Mouse (Mus musculus): ENCODE results near the gene Slc1a2. TPM values are rescaled to one million over a fixed set of nuclear protein-coding genes. Genes with fewer than 3 reads are reported as not detected.

The Slc1a2 gene
- total RNA-seq, 2 experiments from 2014 or later, result 0.31 to 0.40 TPM

DNA sequence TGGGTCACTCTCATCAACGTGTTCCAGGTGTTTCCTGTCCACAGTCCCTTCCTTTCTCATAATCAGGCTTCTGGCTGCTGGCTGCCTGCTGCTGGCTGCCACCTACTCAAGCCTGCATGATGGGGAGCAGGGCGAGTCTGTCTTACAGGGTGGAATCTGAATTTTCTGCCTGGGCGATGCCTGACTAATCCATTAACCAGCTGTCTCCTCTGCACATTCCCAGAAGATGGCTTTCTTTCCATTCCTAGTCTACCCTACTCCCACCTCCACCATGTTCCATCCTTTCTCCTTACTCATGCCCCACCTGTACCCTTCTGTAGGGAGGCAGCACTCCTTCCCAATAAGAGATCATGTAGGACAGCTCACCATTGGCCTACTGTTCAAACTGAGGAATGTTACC, 45.1 kb downstream of the Slc1a2 start:
- no peak for DNase-seq

DNA sequence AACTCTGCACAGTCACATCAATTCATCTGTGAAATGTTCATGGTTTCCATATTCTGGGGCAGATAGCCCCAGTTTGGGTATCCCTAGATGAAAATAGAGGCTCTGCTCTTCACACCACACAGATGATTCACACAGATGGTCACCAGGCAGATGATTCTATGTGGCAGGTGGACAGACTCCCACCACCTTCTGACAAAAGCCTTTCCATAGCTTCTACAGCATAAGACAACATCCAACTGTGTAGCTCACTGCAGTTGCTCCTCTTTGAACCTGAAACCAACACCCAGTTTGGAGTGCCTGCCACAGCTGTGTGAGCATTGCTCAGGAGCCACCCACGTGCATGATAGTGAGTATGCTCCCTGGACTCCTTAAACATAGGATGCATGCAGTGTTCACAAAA, 46.3 kb downstream of the Slc1a2 start:
- intact Hi-C loops (cut with DNase I; ENCODE audit: low total_unique reads), result no loop called here
- no peak for DNase-seq

More for the DNA sequence above, 45.1 kb downstream of the Slc1a2 start:
- intact Hi-C loops (cut with DNase I; ENCODE audit: low total_unique reads), result no loop called here

DNA sequence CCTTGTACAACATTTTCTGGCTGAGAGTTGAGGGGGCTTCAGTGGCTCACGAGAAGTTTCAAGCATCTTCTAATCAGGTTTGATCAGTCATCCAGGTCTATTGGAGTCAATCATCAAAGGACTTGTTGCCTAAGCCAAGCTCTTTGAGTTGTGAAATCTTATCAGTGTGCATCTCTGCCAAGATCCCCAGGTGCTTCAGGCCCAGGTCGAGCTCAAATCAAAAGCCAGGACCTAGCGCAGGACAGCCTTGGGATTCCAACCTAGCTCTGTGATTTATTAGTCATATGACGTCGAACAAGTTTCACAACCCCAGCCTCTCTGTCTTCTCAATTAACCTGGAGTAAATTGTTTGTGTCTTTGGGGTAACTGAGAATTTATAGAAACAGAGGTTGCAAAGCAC, 53.1 kb downstream of the Slc1a2 start:
- DNase-seq, result no peak
- intact Hi-C loops (cut with DNase I; ENCODE audit: low total_unique reads), result no loop called here

- intact Hi-C loops (cut with DNase I; ENCODE audit: low total_unique reads), result no loop called here
- DNase-seq, result no peak
Observed at GRCm38 (mm10) chr2:102712049-102712448, 53.6 kb downstream of the Slc1a2 start.

GRCm38 (mm10) chr2:102712678-102713628, 54.5 kb downstream of the Slc1a2 start:
- intact Hi-C loops (cut with DNase I; ENCODE audit: low total_unique reads), result no loop called here
- DNase-seq, result no peak

DNA sequence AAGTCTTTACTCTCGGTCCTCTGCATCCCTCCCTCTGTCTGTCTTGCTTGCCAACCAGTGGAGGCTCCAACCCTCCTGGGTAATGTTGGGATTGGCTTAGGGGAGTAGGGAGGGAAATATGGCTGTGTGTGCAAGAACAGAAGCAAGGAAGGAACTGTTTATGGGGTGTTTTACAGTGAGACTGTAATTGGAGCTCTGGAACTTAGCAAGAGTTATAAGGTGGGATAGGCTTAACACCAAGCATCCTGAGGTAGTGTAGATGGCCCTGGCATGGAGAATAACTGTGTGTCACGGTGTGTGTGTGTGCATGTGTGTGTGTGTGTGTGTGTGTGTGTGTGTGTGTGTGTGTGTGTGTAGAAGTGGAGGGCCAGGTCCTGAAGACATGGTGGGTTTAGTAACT, 55.9 kb downstream of the Slc1a2 start:
- intact Hi-C loops (cut with DNase I; ENCODE audit: low total_unique reads), result no loop called here
- no peak for DNase-seq

DNA sequence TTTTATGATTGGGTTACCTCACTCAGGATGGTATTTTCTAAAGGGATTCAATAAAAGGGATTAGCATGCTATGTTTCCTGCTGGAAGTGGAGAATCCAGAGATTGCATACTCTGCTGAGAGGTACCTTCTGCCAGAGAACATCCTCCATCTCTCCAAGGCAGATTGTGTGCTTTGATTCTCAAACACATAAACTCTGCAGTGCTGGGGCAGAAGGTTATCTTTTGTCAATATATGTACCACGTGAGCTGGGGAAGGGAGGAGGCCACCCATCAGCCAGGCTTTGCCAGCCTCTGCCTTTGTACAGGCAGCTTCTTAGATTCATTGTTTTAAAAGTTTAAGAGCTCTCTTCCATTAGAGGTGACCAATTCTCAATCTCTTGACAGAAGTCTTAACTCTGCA, 57.3 kb downstream of the Slc1a2 start:
- intact Hi-C loops (cut with DNase I; ENCODE audit: low total_unique reads), result no loop called here
- DNase-seq, result no peak

DNA sequence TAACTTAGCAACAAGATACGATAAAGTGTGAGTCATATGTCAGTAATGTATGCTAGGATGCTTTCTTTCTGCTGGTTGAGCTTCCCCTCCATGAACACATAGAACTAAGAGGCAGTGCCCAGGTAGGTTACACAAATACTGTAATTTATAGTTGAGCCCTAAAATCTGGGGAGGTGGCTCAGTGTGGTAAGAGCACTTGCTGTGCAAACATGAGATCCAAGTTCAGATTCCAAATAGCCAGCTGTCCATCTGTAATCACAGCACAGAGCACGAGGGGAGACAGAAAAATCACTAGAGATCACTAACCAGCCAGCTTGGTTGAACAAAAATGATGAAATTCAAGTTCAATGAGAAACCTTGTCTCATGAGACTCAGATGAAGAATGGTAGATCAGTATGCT, 63.4 kb downstream of the Slc1a2 start:
- intact Hi-C loops (cut with DNase I; ENCODE audit: low total_unique reads), result no loop called here
- no peak for DNase-seq

- no peak for DNase-seq
- intact Hi-C loops (cut with DNase I; ENCODE audit: low total_unique reads), result no loop called here
Observed at GRCm38 (mm10) chr2:102725054-102725453, 66.6 kb downstream of the Slc1a2 start.

GRCm38 (mm10) chr2:102730386-102730785, 71.9 kb downstream of the Slc1a2 start:
- intact Hi-C loops (cut with DNase I; ENCODE audit: low total_unique reads), result no loop called here
- DNase-seq, result no peak

DNA sequence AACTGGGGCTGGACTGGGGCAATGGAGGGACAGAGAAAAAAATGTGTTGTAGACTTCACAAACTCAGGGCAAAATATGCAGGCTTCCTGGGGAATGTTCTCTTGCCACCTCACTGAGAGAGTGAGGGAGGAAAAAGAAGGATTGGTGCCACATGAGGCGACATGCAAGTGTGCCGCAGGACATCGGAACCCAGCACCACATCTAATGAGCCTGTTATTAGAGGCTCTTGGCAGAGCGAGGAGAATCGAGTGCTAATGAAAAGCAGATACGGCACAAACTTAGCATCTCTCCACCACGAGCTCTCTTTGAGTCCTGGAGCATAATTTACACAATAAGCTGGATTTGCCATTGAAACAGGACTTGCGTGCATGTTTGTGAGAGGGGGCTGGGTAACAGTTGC, 72.3 kb downstream of the Slc1a2 start:
- no peak for DNase-seq
- intact Hi-C loops (cut with DNase I; ENCODE audit: low total_unique reads), result no loop called here

DNA sequence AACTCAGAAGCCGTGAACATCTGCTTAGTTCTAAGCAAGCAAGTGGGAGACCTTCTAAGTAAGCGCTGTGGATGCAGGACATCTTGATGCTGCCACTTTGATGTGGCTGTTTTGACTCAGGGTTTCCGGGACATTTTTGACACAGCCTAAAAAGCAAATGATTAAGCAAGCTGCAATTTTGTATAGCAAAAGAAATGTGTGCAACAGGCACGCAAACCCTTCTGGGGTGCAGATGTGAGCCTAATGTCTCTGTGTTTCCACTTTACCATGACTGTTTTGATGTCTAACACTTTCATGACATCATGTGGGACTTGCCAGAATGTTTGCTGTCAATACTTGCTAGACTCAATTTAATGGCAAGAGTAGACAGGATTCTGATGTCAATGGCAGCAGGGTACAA, 74.7 kb downstream of the Slc1a2 start:
- no peak for DNase-seq
- intact Hi-C loops (cut with DNase I; ENCODE audit: low total_unique reads), result no loop called here

- DNase-seq, result no peak
- intact Hi-C loops (cut with DNase I; ENCODE audit: low total_unique reads), result no loop called here
Observed at GRCm38 (mm10) chr2:102734055-102734454, 75.6 kb downstream of the Slc1a2 start.

DNA sequence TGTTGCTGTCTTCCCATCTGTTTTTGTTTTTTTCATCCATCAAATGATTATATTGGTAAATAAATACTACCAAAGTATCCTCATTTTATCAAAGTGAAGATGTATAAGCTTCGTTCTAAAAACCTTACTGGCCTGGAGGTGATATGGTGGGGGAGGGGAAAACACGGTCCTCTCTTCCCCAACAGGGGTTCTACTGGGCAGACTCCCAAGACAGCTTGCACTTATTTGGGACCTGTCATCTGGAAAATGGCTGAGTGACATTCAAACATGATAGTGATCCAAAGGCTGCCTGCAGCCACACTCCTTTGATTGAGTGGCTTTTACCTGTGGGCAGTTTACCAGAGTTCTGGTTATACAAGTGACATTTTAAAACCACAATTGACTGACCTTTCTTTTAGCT, 76.6 kb downstream of the Slc1a2 start:
- intact Hi-C loops (cut with DNase I; ENCODE audit: low total_unique reads), result no loop called here
- no peak for DNase-seq

DNA sequence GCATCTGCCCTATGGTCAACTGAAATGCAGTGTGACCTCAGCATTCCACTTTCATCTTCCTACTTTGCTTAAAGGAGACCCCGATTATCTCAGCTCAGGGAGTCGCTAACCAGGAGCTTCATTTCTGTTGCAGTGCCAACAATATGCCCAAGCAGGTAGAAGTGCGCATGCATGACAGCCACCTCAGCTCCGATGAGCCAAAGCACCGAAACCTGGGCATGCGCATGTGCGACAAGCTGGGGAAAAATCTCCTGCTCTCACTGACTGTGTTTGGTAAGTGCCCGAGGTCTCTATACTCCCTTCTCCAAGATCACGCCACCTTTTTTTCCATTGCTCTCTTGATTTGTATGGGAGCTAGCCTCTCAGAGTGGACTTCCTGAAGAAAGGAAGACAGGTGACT, 77.4 kb downstream of the Slc1a2 start:
- DNase-seq, result no peak

DNA sequence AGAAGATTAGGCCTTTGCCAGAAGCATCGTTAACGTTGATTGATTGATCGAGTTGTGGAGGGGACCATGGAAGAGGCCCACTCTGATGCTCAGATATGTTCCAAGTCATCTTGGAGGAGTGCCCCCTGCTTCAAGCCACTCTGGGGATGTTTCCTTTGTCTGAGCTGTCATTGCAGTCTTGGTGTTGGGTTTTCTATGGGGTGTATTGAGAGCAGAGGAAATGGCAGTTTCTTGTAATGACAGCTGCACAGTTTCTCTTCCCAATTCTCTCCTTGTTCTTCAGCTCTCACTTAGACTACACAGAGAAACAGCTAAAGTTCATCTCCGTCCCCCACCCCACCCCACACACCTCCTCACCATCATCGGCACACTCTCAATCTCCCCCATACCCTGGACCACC, 78.0 kb downstream of the Slc1a2 start:
- DNase-seq, result no peak
- intact Hi-C loops (cut with DNase I; ENCODE audit: low total_unique reads), result no loop called here

More for the DNA sequence above, 77.4 kb downstream of the Slc1a2 start:
- intact Hi-C loops (cut with DNase I; ENCODE audit: low total_unique reads), result no loop called here

- DNase-seq, result no peak
- intact Hi-C loops (cut with DNase I; ENCODE audit: low total_unique reads), result no loop called here
Observed at GRCm38 (mm10) chr2:102738852-102739251, 80.4 kb downstream of the Slc1a2 start.

GRCm38 (mm10) chr2:102742685-102743084, 84.2 kb downstream of the Slc1a2 start:
- intact Hi-C loops (cut with DNase I; ENCODE audit: low total_unique reads), result loop anchor here (5.0 kb wide), 1 partner anchor 275 kb away; no protein-coding TSS in a partner anchor
- no peak for DNase-seq

GRCm38 (mm10) chr2:102743918-102744696, 85.6 kb downstream of the Slc1a2 start:
- peak; percentile 10 for DNase-seq

DNA sequence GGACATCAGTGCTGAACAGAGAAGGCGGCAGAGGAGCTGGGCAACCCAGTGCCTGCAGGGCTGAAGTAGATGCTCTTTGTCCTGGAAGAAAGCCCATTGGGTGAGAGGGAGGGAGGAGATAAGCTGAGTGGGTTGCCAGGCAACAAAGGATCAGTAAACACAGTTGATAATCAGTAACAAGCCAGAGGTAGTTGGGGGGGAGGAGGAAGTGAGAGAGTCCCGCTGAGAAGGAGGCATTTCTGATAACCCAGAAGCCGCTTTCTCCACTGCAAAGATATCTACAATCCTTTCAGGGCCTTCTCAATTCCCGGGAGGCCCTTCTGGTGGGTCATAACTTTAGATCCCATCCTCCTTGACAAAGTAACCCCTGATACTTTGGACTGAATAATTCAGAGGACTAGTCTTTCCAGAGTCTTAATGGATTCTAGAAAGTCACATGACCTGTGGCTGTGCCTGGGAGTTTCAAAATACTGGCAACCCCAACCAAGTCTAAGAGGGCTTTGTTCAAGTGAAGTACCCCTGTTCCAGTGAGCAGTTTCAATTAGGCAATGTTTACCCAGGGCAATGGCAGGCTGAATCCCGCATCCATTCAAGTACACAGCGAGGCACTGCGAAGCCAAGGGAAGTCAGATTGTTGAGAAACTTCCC, 86.9 kb downstream of the Slc1a2 start:
- no peak for DNase-seq
- intact Hi-C loops (cut with DNase I; ENCODE audit: low total_unique reads), result no loop called here

More at GRCm38 (mm10) chr2:102743918-102744696, 85.6 kb downstream of the Slc1a2 start:
- intact Hi-C loops (cut with DNase I; ENCODE audit: low total_unique reads), result loop anchor here (5.0 kb wide), 1 partner anchor 273 kb away; no protein-coding TSS in a partner anchor

Measured in gastrocnemius, postnatal 14 days (tissue).